8 mouse cellular contexts compared by ENCODE assay signal in genomic region chr10:50657352-50657751, GRCm38 (mm10).
DNase-seq lines count a peak whose midpoint lies in the region; ATAC-seq lines count a peak whose summit lies in the region.

No protein-coding gene starts in this region.

- peak; percentile 10 for DNase-seq in layer of hippocampus, adult 11-12 months (ENCODE audit: low spot score)
- DNase-seq in layer of hippocampus, postnatal 25 days (ENCODE audit: extremely low spot score in 1 of 2, low spot score in 1 of 2) = no peak
- DNase-seq in MEL-GATA-1-ER (ENCODE audit: extremely low read depth, low read depth) = peak; percentile 19
- peak; percentile 15 for DNase-seq in embryo, embryonic 9.5 days (ENCODE audit: extremely low spot score)
- DNase-seq in kidney, postnatal 14 days = peak; percentile 3
- peak; percentile 8 for DNase-seq in skeletal muscle tissue, adult 2 months (ENCODE audit: low read depth, low spot score)
- DNase-seq in right cerebral cortex, postnatal 4 days = no peak

- no peak for ATAC-seq in activated CD4-positive, CD25-positive, alpha-beta regulatory T cell, adult 4 months

Comparison
In these comparisons a context has a peak if more than half of its experiments do, and no peak if none do; other contexts are left out.
1. DNase-seq: peak in layer of hippocampus, adult 11-12 months (single experiment), MEL-GATA-1-ER (single experiment), embryo, embryonic 9.5 days (single experiment), kidney, postnatal 14 days (single experiment) and skeletal muscle tissue, adult 2 months (single experiment); none in layer of hippocampus, postnatal 25 days (0 of 2) and right cerebral cortex, postnatal 4 days (single experiment).